Mouse (Mus musculus): ENCODE data around the gene Dapk1.
A peak's percentile ranks its signal among the peaks of the same experiment; 100 is the strongest.

The Dapk1 gene

DNA sequence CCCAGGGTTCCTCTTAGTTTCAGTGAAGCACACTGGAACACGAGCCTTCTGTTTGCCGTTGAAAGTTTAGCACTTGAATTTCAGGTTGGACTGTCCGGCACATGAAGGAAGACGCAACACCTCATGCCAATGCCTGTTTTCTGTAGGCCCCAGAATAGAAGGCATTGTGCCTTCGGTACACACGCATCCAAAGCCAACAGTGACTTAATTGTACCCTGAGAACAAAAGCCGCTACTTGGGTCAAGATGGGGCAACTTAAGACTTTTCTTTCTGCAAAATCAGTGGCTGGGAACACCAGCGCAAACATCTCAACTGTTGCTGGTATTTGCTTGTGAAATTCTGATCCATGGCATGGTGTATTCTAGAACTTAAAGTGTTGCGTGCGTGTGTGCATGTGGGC lies 63.1 kb downstream of the Dapk1 start:
- no peak for DNase-seq (ENCODE audit: low read depth)

DNA sequence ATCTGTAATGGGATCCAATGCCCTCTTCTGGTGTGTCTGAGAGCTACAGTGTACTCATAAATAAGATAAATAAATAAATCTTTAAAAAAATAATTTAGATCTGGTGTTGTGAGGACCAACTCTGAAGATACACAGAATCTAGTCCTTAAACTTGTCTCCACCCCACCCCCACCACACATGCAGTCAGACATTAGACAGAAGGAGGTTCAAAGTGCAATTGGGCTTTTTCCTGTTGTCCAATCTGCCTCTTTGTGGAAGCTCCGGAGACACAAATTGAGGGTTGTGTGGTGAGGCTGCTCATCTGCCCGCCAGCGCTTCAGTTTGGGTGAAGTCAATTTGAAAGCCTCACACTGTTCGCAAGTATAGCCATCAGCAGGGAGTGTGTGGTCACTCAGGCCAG lies 63.7 kb downstream of the Dapk1 start:
- DNase-seq (ENCODE audit: low read depth) = no peak

DNA sequence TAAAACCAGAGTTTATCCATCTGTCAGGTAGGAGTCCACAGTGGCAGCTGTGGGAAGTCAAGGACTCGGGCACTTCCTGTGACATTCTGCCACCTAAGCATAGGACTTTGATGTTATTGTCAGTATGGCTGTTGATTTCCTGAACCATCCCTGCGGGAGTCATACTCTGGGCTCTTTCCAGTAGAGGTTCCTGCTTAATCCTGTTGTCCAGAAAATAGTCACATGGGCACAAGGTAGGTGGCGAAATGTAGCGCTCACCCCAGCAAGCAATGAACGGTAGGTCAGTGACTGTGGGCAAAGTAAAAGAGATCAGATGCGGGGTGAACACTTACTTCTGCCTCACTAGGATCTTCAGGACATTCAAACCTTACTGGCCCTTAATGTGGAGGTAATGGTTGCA lies 66.3 kb downstream of the Dapk1 start:
- no peak for DNase-seq (ENCODE audit: low read depth)

DNA sequence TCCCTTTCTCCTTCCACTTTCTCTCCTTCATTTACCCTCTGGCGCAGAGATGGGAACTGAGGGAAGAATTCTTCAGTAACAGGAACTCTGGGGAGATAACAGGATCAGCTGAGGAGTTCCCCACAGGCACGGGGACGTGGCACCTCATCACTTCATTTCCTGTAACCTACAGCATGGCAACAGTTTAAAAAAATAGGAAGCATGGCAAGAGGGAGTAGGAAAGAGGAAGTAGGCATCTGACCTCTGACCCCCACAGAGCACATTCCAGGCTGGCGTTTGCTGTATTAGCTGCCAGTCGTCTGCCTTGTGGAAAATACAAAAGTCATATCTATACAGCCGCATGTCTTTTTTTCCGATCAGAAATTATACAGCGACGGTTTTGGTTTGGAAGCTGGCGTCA lies 68.9 kb downstream of the Dapk1 start:
- no peak for DNase-seq (ENCODE audit: low read depth)

DNA sequence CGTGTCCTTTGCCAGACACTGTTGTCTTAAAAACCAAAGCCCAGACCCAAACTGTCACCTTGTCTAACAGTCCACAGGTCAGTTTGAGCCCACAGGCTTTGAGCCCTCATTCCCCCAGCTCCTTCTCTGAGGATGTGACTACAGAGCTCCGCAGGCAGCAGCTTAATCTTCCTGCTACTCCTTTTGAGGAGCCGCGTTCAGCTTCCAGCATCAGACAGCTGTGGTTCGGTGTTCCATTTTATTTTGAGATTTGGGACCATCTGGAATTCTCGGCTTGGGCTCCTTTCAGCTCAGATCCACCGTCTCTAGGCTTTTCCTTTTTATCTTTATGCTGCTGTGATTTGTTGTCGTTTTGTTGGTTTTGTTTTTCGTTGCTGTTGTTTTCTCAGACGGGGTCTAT lies 69.5 kb downstream of the Dapk1 start:
- DNase-seq (ENCODE audit: low read depth) = no peak

DNA sequence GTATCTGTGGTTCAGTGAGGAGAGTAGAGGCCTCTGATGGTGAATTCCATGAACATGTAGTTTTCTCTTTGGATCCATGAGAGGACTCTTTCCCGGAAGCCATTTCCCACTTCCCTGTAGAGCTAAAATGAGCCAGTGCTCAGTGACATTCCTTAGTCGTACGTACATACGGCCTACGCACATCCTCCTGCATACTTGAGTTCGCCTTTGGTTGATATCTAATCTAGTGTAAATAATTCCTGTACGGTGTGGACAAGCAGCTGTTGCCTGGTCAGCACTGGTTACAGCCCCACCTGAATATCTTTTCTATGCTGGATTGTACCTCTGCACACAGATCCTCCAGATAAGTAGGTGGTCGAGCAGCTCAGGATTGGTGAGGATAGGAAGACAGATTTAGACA lies 70.5 kb downstream of the Dapk1 start:
- DNase-seq (ENCODE audit: low read depth) = no peak

DNA sequence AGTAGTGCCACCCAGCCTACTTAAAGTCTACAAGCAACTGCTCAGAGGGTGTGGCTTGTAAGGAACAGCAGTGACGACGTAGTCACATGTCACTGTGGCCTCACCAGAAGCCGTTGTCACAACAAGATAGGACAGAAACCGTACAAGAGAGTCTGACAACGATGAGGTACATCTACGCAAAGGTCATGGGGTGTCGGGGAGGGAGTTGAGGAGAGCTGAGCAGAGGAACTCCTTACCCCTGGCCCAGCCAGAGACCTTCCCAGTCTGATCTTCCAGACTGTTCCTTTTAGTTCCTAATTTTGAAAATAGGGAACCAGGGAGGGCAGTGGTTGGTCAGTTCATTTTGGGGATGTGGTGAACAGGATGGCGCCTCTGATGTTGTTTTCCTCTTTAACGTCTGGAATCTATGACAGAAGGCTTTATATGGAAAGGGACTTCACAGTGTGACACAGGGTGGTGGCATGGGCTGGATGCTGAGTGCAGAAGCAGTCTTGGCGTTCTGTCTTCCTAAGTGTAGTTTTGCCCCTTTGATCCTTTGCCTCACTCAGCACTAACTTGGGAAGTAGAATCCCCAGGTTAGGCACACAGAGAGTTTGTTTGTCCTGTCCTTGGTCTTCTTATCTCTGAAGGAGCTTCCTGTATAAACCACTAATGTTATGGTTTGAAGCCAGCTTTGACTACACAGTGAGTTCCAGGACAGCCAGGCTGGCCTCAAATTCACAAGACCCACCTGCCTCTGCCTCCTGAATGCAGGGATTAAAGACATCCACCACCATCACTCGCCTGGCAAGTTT lies 71.3 kb downstream of the Dapk1 start:
- DNase-seq (ENCODE audit: low read depth) = peak; percentile 82

DNA sequence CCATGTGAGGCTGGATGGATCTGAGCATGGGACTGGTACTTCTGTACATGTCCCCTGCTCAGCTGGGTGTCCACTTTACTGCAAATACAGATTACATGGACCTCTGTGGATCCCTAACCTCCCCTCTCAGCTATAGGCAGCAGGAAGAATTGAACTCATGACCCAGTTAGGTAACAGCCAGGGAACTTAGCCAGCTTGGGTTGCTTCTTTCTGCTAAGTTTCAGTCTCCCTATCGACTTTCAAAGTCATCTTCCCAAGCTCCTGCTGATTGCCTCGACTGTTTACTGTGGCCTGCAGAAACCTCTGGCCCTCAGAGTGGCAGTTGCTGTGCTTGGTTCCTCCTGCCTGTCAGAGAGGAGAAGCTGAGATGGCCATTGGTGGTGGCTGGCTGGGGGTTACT lies 72.6 kb downstream of the Dapk1 start:
- no peak for DNase-seq (ENCODE audit: low read depth)

DNA sequence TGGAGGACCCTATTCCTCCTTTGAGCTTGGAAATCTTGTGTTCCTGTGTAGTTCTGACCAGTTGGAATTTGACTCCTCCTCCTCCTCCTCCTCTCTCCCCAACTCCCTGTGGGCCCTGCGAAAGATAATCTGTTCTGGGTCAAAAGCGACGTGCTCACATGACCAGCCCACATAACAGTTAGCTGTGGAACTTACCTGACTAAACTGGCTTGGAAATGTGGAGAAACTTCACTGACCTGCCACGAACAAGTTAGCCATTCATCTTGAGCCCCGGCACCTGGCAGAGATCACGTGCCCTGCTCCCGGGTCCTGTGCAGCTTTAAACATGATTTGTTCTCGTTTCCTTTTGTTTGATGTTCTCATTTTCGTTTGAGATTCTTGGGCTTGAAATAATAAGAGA lies 73.2 kb downstream of the Dapk1 start:
- no peak for DNase-seq (ENCODE audit: low read depth)

DNA sequence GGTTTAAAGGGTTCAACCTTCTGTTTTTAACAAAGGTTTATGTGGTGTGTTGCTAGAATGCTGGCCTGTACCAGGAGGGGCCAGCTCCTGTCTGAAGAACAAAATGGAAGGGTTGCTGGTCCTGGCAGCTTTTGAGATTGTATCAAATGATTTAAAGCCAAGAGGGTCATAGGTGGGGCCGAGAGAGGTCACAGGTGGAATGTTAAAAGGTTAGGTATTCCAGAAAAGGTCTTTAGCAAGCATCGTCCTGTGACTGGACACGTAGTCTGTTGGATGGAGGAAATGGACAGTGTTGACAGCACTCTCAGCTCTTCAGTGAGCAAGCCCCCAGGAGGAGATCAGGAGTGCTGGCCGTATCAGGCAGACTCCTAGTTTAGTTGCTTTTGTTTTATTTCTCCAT lies 73.7 kb downstream of the Dapk1 start:
- no peak for DNase-seq (ENCODE audit: low read depth)

DNA sequence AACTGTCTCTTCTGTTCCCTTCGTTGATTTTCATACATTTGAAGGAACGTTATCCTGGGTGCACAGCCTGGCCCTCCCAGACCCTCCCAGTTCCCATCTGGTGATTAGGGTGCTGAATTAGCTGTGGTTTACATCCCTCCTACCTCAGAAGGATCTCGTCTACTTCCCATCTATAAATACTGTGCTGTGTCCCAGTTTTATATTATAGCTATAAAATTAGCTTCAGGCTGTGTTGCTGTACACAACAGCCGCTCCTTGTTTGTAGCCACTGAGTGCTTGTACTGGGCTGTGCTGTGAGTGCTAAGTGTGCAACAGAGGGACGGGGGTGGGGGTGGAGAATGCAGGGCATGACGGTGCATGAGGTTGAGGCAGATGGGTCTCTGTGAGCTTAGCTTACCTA lies 77.2 kb downstream of the Dapk1 start:
- no peak for DNase-seq (ENCODE audit: low read depth)

DNA sequence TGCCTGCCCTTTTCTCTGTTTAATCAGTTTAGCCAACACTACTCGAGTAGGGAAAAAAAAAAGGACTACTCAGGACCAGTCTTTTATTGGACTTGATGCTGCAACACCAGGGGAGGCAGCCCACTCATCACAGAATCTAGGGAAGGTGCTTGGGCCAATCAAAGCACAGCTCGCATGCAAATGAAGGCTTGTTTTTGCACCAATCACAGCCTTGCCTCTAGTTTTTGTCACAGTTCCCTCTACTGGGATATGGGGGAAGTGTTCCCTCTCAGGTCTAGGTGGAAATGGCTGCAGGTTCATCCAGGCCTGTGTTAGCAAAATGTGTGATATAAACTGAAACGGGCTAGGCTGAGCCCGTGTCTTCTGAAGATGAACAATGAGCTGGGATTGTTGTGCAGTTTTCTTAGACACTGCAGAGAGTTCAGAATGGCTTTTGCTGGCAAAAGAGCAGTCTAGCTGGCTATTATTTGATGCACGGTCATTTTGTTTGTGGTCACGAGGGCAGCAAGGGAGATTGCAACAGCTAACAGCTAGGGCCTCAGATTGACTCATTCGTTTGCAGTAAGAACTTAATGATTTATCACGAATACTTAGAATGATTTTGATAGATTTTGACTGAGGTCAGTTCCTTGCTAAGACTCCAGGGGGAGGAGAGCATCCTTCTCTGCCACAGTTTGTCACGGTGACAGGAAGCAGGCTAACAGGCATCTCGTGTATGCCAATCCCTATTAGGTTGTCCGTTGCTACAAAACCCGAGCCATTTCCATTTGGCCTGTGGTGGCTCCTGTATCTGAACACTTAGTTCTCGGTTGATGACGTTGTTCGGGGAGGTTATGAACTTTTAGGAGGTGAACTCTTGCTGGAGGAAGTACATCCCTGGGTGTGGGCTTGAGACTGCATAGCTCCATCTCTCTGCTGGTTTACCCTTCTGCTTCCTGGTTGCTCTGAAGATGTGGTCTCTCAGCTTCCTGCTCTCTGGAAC lies 81.3 kb downstream of the Dapk1 start:
- DNase-seq (ENCODE audit: low read depth) = no peak

DNA sequence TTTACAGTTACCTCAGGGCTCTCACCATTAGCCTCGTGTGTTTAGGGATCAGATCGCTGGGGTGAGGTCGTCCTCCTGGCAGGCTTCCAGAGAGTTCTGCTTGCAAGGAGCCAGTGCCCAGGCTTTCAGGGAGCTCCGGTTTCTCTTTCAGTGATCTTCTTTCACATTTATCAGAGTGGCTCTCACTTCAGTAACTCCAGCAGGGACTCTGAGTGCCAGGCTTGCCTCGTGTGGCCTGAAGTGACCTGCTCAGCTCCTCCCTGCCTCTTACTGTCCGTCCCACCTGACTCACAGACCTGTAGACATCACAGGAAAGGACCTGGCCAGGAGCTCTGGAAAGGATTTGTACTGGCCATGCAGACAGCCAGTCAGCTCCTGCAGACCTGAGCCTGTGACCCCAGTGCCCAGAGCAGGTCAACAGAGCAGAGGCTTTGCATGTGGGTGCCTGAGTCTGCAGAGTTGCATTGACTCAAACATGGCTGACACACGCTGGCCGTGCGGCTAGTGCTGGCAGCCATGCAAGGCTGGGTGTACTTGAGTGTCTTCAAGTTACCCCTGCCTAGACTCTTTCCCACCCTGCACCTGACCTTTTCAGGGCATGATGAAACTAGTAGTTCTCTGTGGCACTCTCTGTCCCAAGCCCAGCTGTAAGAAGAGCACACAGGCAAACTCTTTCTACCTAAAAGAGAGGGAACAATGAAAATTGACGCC lies 82.5 kb downstream of the Dapk1 start:
- no peak for DNase-seq (ENCODE audit: low read depth)

DNA sequence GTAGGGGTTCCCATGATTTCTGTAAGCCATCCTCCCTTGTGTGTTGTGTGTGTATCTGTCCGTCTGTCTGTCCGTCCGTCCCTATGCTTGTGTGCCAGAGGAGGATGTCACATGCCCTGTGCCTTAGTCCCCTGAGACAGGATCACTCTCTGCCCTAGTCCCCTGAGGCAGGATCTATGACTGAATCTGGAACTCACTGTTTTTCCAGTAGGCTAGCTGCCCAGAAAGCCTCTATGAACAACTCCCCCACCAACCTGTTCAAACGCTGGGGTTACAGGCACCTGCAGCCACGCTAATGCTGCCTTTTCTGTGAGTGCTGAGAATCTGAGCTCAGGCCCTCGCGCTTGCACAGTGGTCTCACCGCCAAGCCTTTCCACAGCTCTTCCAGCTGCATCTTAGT lies 83.1 kb downstream of the Dapk1 start:
- DNase-seq (ENCODE audit: low read depth) = no peak

DNA sequence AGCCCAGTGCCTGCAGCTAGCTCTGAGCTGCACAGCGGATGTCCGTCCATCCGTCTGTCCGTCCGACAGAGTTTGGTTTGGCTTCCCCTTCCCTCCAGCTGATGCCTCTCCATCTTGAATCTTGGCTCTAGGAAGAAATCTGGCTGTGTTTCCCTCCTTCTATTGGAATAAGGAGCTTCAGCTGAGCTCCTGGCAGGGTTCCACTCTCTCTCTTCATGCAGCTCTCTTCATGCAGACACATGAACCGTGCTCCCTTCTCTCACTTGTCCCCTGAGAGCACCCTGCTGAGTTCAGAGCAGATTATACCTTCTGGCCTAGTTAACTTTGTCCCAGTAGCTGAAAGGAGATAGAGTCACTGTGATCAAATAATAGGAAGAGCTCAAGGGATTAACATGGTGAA lies 83.5 kb downstream of the Dapk1 start:
- DNase-seq (ENCODE audit: low read depth) = no peak

DNA sequence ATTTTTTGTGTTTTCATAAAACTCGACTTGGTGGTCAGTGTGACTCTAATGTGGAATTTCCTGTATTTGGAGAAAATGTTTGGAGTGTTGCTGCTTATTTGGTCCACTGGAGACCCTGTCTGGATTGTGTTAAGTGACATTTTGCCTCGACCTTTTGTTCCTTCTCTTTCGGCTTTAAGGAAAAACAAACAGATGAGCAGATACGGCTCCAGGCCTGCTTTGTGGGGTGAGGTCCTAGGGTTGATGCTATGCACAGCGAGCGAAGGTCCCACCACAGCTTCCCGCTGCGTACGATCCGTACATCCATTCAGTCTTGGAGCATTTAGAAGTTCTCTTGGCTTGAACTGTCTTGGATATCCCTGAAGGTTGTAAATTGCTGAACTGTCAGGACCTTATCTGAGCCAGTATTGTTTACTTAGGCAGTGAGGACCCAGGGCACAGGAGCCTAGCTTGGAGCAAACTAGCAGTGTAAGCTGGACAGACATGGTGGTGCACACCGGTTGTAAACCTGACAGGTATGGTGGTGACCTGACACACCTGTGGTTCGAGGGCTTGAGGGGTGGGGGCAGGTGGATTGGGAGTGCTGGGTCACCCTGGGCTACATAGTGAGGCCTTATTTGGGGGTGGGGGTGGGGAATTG lies 84.4 kb downstream of the Dapk1 start:
- DNase-seq (ENCODE audit: low read depth) = no peak

DNA sequence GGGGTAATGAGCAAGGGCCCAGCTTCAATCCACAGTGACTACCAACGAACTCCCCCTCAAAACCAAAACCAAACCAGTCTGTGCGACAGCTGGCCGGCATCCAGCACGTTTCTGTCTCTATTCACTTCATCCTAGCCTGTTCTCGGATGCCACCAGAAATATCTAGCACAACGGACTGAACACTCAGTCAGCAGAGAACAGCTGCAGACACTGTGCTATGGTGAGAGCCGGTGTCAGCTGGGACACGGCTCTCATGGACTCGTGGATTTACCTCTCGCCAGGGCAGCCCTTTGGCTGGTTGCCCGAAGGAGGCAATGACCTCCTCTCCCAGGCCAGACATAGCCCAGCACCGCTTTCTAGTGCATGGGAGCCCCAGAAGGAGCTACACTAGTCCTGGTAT lies 85.2 kb downstream of the Dapk1 start:
- DNase-seq (ENCODE audit: low read depth) = no peak

DNA sequence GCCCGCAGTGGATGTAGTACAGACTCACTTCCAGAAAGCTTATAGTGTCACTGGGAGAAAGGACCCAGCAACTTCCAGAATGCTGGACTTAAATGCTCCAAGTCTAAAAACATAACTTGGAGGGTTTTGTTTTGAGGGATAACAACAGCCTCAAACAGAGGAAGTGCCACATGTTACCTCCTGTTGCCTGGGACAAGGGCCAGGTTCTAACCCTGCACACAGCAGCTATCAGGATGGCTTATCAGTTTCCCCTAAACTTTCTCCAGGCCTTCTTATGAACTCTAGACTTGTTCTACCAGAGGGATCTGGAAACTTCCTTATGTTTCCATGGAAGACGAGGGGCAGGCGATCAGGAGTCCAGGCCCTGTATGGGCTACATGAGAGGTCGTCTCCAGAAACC lies 85.7 kb downstream of the Dapk1 start:
- no peak for DNase-seq (ENCODE audit: low read depth)

DNA sequence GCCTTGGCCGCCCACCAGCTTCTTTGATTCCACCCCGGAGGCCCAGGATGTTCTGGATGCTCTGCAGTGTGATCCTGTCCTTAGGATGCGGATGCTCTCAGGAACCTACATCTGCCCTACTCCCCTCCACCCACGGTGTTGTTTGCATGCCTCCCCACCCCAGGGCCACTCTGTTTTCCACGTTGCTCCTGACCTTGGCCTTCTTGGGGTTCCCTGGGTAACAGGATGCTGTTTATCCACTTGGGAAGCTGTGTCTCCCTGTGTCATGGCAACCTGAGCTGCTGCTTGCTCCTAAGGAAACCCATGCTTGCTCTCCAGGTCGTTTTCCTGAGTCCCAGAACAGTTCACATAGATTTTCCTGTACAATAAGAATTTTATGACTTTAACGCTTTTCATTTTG lies 86.1 kb downstream of the Dapk1 start:
- DNase-seq (ENCODE audit: low read depth) = no peak

DNA sequence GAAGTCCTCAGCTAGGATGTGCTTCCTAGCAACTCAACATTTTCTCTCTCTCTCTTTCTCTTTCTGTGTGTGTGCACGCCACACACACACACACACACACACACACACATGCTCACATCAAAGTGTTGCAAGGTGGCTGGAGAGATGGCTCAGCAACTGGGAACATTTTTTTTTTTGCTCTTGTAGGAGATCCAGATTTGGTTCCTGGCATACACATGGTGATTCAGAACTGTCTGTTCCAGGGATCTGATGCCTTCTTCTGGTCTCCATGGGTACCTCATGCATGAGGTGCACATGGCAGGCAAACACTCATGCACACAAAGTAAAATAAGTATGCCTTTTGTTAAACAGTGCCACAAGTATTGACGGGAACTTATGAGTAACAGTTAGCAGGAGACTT lies 89.2 kb downstream of the Dapk1 start:
- DNase-seq (ENCODE audit: low read depth) = no peak

DNA sequence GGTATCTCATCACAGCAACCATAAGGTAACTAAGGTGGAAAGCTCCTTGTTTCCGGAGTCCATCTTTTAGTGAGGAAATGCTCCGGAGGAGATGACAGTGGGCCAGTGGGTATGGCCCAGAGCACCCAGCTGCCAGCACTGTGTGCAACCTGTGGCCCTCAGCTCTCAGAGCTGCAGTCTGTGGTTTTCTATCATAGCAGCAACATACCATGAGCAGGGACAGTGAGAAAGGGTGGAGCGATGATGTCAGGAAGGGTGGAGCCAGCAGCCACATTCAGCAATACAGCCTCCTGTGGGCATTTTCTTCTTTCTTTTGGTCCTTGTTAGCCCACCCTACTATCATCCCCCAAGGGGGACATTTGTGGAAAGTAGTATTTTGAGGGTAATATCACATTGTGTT lies 90.2 kb downstream of the Dapk1 start:
- DNase-seq (ENCODE audit: low read depth) = no peak
